Mouse (Mus musculus) heart, adult 2 months (tissue): Measurements from ENCODE around the gene Col4a1. TPM values are rescaled to one million over a fixed set of nuclear protein-coding genes. Genes with fewer than 3 reads are reported as not detected.
A peak's percentile ranks its signal among the peaks of the same experiment; 100 is the strongest.

Experiments used
- DNase-seq, 2 experiments: peaks; one replicate each; pipeline ENCODE4 v3.0.0; 2021
- H3K27ac ChIP-seq: fragments of 200-600 bp; 2 replicates; pipeline ENCODE4 v1.8.1; 2022
- H3K27me3 ChIP-seq: fragments of 200-500 bp; 2 replicates; pipeline ENCODE4 v1.6.1; 2012; ENCODE audit warnings: mild to moderate bottlenecking, low read length, inconsistent platforms, mixed read lengths; ENCODE audit not compliant: control insufficient read depth, insufficient read depth
- H3K36me3 ChIP-seq: fragments of 200-500 bp; 2 replicates; pipeline ENCODE4 v1.6.1; 2012; ENCODE audit warnings: low read length, inconsistent platforms; ENCODE audit not compliant: control insufficient read depth, insufficient read depth
- H3K4me1 ChIP-seq: fragments of 200-500 bp; 2 replicates; pipeline ENCODE4 v1.6.1; 2011; ENCODE audit warnings: low read length; ENCODE audit not compliant: control insufficient read depth, insufficient read depth
- H3K4me3 ChIP-seq: fragments of 200-600 bp; 2 replicates; pipeline ENCODE4 v1.8.1; 2022
- H3K79me2 ChIP-seq: fragments of 200-500 bp; replicated peaks from 2 replicates; pipeline ENCODE4 v1.6.1; 2012; ENCODE audit warnings: mild to moderate bottlenecking, inconsistent platforms, low read length, moderate library complexity, mixed read lengths; ENCODE audit not compliant: control insufficient read depth, insufficient read depth
- H3K9ac ChIP-seq: fragments of 200-500 bp; 2 replicates; pipeline ENCODE4 v1.6.1; 2012; ENCODE audit warnings: low read depth, mild to moderate bottlenecking, control low read depth, inconsistent platforms, low read length, mixed read lengths
- CTCF ChIP-seq: fragments of 200-600 bp; IDR thresholded peaks from 2 replicates; pipeline ENCODE4 v1.8.1; 2022; ENCODE audit warnings: antibody characterized with exemption, mild to moderate bottlenecking, moderate library complexity
- EP300 ChIP-seq: fragments of 200-500 bp; IDR thresholded peaks from 2 replicates; pipeline ENCODE4 v1.6.1; 2011; ENCODE audit warnings: low read depth, low read length, control low read depth; ENCODE audit not compliant: insufficient read depth
- POLR2A ChIP-seq: fragments of 200-500 bp; IDR thresholded peaks from 2 replicates; pipeline ENCODE4 v1.6.1; 2011; ENCODE audit warnings: mild to moderate bottlenecking, low read depth, low read length, control low read depth; ENCODE audit not compliant: insufficient read depth
- WGBS: fragments of 180-500 bp; shearing (Covaris S2); methylation state at CpG from one replicate; pipeline ENCODE4 v1.1.7; 2018; 5-methylcytosine and 5-hydroxymethylcytosine counted together
- intact Hi-C: fragments of 180-260 bp; cut with DNase I; formaldehyde crosslinking; loops from one replicate; pipeline ENCODE4 v1.15.1; 2025
- polyA plus RNA-seq: library from polyadenylated mRNA; depleted of rRNA; stranded (reverse); fragments of >200 nt; gene quantifications from 2 replicates; pipeline ENCODE4 v1.2.3, GENCODE M21; 2012
- total RNA-seq, 2 experiments: library from RNA; stranded (reverse); gene quantifications; 2 replicates each; pipeline ENCODE4 v1.2.3; 2021

Gene Col4a1
- total and polyA plus RNA-seq, 3 experiments: 221 to 311 (median 258) TPM

DNA sequence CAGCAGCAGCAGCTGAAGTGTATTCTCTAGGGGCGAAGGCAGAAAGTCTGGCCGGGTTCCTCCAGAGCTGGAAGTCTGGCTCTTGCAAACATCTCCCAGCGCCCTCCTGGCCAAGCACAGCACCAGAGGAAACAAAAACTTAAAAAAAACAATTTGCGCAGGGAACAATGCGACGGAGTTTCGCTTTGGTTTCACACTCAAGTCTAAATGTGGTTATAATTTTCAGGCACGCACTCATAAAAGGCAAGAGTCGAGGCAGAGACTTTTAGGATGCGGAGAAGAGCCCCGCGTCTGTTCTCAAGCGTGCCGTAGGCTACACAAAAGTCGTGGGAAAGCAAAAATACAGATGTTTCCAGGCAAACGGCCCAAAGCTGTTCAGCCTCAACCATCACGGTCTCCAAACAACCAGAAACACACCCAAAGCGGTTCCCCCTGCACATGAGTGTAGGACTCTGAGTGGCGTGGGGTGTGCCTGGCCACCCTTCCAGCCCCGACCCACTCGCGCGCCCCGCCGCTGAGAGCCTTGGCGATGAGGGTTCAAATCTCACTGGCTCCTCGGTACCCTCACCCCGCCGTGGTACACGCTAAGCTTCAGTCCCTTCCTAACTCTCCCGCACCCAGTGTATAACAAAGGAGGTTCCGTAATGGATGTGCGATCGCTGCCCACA lies 811 bp downstream of the Col4a1 start:
- H3K36me3 ChIP-seq: peaks cover 12% of the 10 kb centered on the region
- H3K27me3 ChIP-seq: no peaks in the 10 kb centered on the region
- DNase-seq: peak; percentile 76 to 86
- WGBS: 3% methylated on average over 34 of the region's 34 CpGs
- peak overlapping the region; percentile 99 for H3K4me3 ChIP-seq
- peaks cover 9% of the 10 kb centered on the region for H3K79me2 ChIP-seq
- peak overlapping the region; percentile 100 for H3K27ac ChIP-seq
- intact Hi-C loops: loop anchor here (2.0 kb wide), 4 partner anchors 25 to 81 kb away; no protein-coding TSS in a partner anchor
- peak overlapping the region; percentile 98 for H3K9ac ChIP-seq
- TF ChIP-seq POLR2A (peak; percentile 58), CTCF (0 out of 2 replicates have a peak, but pooled peaks have one; percentile 17), EP300 (peak; percentile 84)
- peaks cover 34% of the 10 kb centered on the region for H3K4me1 ChIP-seq

DNA sequence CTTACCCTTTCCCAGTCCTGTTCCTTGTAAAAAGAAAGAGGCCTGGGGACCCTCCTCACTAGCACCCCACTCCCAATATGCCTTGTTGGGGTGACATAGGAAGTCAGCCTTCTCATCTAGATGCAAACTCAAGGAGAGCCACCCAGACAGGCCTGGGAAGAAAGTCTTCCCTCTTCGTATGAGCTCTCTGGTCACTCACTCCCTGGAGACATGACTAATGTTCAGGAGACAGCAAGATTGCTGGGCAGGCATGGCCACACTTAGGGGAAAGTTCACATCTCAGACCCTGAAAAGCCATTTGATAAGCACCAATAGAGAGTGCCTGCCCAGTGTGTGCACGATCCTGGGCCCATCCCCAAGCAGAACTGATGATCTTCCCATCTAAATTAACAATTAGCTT lies 2.6 kb downstream of the Col4a1 start:
- peak overlapping the region; percentile 30; the same call in 1 of the 2 replicates for H3K9ac ChIP-seq
- DNase-seq: no peak
- H3K4me3 ChIP-seq: peak overlapping the region; percentile 99
- TF ChIP-seq CTCF (no peak), POLR2A (no peak), EP300 (no peak)
- peaks cover 18% of the 10 kb centered on the region for H3K36me3 ChIP-seq
- H3K27ac ChIP-seq: peak overlapping the region; percentile 100
- H3K27me3 ChIP-seq: no peaks in the 10 kb centered on the region
- WGBS: 26% methylated on average over 2 of the region's 2 CpGs
- H3K4me1 ChIP-seq: peaks cover 31% of the 10 kb centered on the region
- intact Hi-C loops: loop anchor here (2.0 kb wide), 1 partner anchor 27 kb away; no protein-coding TSS in a partner anchor
- peaks cover 8% of the 10 kb centered on the region for H3K79me2 ChIP-seq

DNA sequence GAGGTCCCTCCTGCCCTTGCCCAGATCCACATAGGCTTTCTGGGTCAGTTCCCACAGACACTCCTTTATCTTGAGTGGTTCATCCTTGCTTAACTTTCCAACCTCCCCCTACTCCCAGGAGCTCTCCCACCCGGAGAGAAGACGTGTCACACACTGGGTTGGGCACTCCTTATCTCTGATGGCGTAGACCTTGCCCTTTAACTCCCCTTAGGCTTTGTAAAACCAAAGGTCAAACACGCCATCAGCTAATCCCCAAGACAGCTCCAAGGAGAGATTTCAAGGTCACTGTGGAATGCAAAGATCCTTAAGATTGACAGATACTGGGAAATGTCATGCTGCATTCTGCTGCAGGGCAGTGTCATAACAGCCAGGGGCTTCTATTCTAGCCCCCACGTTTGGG lies 3.4 kb downstream of the Col4a1 start:
- WGBS: 27% methylated on average over 5 of the region's 5 CpGs
- TF ChIP-seq CTCF (no peak), EP300 (no peak), POLR2A (no peak)
- DNase-seq: peak in 1 of 2 experiments; percentile 26
- intact Hi-C loops: loop anchor here (2.0 kb wide), 2 partner anchors 30 to 56 kb away; no protein-coding TSS in a partner anchor
- H3K79me2 ChIP-seq: peaks cover 11% of the 10 kb centered on the region
- no peaks in the 10 kb centered on the region for H3K27me3 ChIP-seq
- H3K27ac ChIP-seq: peak overlapping the region; percentile 100
- H3K4me1 ChIP-seq: peaks cover 35% of the 10 kb centered on the region
- H3K4me3 ChIP-seq: peak overlapping the region; percentile 99
- no peak overlapping the region for H3K9ac ChIP-seq
- H3K36me3 ChIP-seq: peaks cover 23% of the 10 kb centered on the region

DNA sequence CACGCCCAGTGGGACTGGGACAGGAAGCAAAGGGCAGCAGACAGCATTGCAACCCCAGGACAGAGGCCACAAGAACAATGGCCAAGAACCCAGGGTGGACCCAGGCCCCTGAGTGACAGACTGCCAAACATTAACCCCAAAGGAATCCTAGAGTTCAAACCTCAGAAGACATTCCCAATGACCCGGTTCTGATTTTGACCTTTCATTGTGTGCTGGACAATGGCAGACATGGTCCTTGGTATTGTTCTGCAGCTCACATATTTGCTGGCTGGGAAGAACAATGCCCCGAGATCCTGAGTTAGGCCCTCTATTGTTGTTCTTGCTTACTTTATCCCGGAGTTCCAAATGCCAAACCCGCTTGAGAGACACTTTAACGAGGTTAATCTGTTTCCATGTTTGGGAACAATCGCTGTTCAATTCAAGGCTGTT lies 4.0 kb downstream of the Col4a1 start:
- Histone ChIP-seq H3K27me3 (no peaks in the 10 kb centered on the region), H3K27ac (peak overlapping the region; percentile 100), H3K9ac (no peak overlapping the region), H3K4me3 (peak overlapping the region; percentile 99), H3K36me3 (peaks cover 23% of the 10 kb centered on the region), H3K79me2 (peaks cover 13% of the 10 kb centered on the region), H3K4me1 (peaks cover 38% of the 10 kb centered on the region)
- WGBS: 42% methylated on average over 7 of the region's 7 CpGs
- no peak for TF ChIP-seq EP300
- intact Hi-C loops: loop anchor here (2.0 kb wide), 2 partner anchors 30 to 56 kb away; no protein-coding TSS in a partner anchor
- DNase-seq: peak; percentile 48 to 58

DNA sequence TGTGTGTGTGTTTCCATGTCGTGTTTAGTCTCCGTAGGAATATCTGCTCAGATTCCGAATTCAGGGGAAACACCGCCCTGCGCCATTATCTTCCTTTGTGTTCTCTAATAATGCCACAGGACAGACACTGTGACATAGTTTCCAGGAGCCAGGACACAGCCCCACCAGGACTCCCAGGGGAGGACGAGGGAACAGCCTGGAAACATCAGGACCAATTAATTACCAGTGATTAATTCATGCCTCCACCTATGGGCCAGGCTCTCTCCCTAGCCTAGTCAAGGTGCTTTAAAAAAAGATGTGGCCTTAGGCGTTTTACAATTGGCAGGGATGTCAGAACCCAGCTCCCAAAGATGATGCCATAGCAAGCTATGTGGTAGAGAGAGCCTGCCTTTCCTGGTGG lies 5.2 kb downstream of the Col4a1 start:
- Histone ChIP-seq H3K36me3 (peaks cover 23% of the 10 kb centered on the region), H3K27me3 (no peaks in the 10 kb centered on the region), H3K79me2 (peaks cover 13% of the 10 kb centered on the region), H3K27ac (peak overlapping the region; percentile 100), H3K4me3 (no peak overlapping the region), H3K4me1 (peaks cover 42% of the 10 kb centered on the region), H3K9ac (no peak overlapping the region)
- intact Hi-C loops: no loop called here
- WGBS: 57% methylated on average over 7 of the region's 7 CpGs
- TF ChIP-seq CTCF: no peak
- TF ChIP-seq POLR2A: no peak
- TF ChIP-seq EP300: no peak
- peak; percentile 64 to 65 for DNase-seq

DNA sequence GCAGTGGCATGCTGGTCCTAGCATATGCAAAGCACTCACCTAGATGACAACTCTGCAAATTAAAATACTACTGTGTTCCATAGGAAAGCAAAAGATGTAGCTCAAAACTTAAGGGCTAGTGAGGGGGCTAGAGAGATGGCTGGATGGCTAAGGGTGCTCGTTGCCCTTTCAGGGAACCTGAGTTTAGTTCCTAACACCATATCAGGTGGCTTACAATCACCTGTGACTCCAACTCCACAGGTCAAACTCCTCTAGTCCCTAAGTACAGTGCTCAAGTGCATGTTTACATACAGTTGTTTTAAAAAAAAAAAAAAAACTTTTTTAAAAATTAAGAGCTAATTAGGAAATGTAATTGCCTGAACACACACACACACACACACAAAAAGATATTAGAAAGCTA lies 7.1 kb downstream of the Col4a1 start:
- WGBS: 76% methylated on average over 1 of the region's 1 CpGs
- Histone ChIP-seq H3K4me1 (peaks cover 47% of the 10 kb centered on the region), H3K9ac (no peak overlapping the region), H3K27ac (no peak overlapping the region), H3K79me2 (peaks cover 14% of the 10 kb centered on the region), H3K36me3 (peaks cover 27% of the 10 kb centered on the region), H3K4me3 (no peak overlapping the region), H3K27me3 (no peaks in the 10 kb centered on the region)
- intact Hi-C loops: no loop called here
- TF ChIP-seq EP300 (no peak), POLR2A (no peak), CTCF (no peak)
- no peak for DNase-seq
